Mouse (Mus musculus) heart, postnatal 0 days (tissue): ENCODE results near the gene Ipmk.

Experiments
- CTCF ChIP-seq: IDR thresholded peaks from 2 replicates; pipeline ENCODE4 v1.5.1; 2016; ENCODE audit warnings: antibody characterized with exemption, control low read depth, low read depth
- EP300 ChIP-seq: IDR thresholded peaks from 2 replicates; pipeline ENCODE4 v1.6.1; 2016; ENCODE audit warnings: antibody characterized with exemption, low read depth

- TF ChIP-seq EP300 (no peak), CTCF (no peak)
Measured at GRCm38 (mm10) chr10:71343130-71343529, 4.4 kb upstream of the Ipmk start.
